12 mouse cellular contexts compared by ENCODE assay signal in the genomic region with DNA sequence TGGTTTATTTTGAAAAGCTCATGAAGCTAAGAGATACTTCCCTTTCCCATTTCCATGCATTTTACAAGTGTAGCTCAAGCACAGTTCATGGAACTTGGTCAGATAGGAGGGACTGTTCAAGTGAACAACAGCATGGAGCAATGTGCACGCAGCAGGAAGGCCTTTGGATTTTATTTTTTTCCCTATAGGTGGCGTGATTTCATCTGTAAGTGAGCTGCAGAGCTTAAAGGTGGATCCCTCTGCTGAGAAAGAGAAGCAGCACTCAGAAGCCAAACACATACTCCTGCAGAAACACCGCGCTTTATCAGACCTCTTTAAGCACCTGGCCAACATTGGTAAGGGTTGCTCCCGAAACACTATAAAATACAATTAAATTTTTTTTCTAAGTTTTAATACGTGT. TPM values are rescaled to one million over a fixed set of nuclear protein-coding genes. Genes with fewer than 3 reads are reported as not detected.
A peak's percentile ranks its signal among the peaks of the same experiment; 100 is the strongest.
DNase-seq lines count a peak whose midpoint lies in the region; ATAC-seq lines count a peak whose summit lies in the region.
"Had no signal": no experiment of that assay in that cellular context is flagged by ENCODE, and none has a peak within 500 bp of the region (broad histone marks: within the 10 kb centered on the region; RNA-seq: fewer than 3 reads in every experiment).

No protein-coding gene starts in this region.

- no peak overlapping the region for H3K9ac ChIP-seq in forebrain, embryonic 14.5 days (ENCODE audit: low read length)
- H3K9ac ChIP-seq in kidney, embryonic 14.5 days (ENCODE audit: low read depth, low read length): no peak overlapping the region
- H3K9ac ChIP-seq: hindbrain, embryonic 12.5 days; limb, embryonic 12.5 days had no signal

- no peaks in the 10 kb centered on the region for H3K9me3 ChIP-seq in forebrain, embryonic 14.5 days (replicated peaks; ENCODE audit: control insufficient read depth, low read length)
- H3K9me3 ChIP-seq in forebrain, embryonic 10.5 days: no peaks in the 10 kb centered on the region
- H3K9me3 ChIP-seq in kidney, embryonic 14.5 days (ENCODE audit: control insufficient read depth, low read length): no peaks in the 10 kb centered on the region
- H3K9me3 ChIP-seq: hindbrain, embryonic 12.5 days; limb, embryonic 12.5 days had no signal

- no peak overlapping the region for H3K27ac ChIP-seq in forebrain, embryonic 14.5 days (ENCODE audit: low read depth, low read length)
- H3K27ac ChIP-seq in forebrain, embryonic 10.5 days: no peak overlapping the region
- no peak overlapping the region for H3K27ac ChIP-seq in kidney, embryonic 14.5 days (ENCODE audit: low read depth, low read length)
- H3K27ac ChIP-seq: hindbrain, embryonic 12.5 days; limb, embryonic 12.5 days had no signal

- peak; percentile 49 for DNase-seq in forebrain, embryonic 14.5 days (ENCODE audit: low spot score)
- no peak for DNase-seq in forebrain, embryonic 10.5 days (ENCODE audit: extremely low spot score, low spot score)
- peak; percentile 9 for DNase-seq in kidney, adult 9 months
- DNase-seq in thymus, postnatal 0 days (ENCODE audit: low spot score): peak; percentile 30
- DNase-seq in thymus, postnatal 25 days: no peak
- DNase-seq in adrenal gland, adult (ENCODE audit: inconsistent age in 2 of 2, low spot score in 1 of 2): no peak
- DNase-seq: lung, adult 18-20 months had no signal

- H3K4me1 ChIP-seq in forebrain, embryonic 14.5 days (ENCODE audit: control insufficient read depth, insufficient read depth, low read length): no peaks in the 10 kb centered on the region
- no peaks in the 10 kb centered on the region for H3K4me1 ChIP-seq in forebrain, embryonic 10.5 days
- H3K4me1 ChIP-seq in kidney, embryonic 14.5 days (ENCODE audit: control insufficient read depth, insufficient read depth, low read length): no peaks in the 10 kb centered on the region
- H3K4me1 ChIP-seq: hindbrain, embryonic 12.5 days; limb, embryonic 12.5 days had no signal

- no peaks in the 10 kb centered on the region for H3K27me3 ChIP-seq in forebrain, embryonic 14.5 days (replicated peaks; ENCODE audit: control insufficient read depth, insufficient read depth, low read length)
- no peaks in the 10 kb centered on the region for H3K27me3 ChIP-seq in forebrain, embryonic 10.5 days (ENCODE audit: poor library complexity, severe bottlenecking)
- H3K27me3 ChIP-seq in kidney, embryonic 14.5 days (ENCODE audit: control insufficient read depth, insufficient read depth, low read length): no peaks in the 10 kb centered on the region
- H3K27me3 ChIP-seq: hindbrain, embryonic 12.5 days; limb, embryonic 12.5 days had no signal

- no peak for ATAC-seq in forebrain, embryonic 14.5 days
- no peak for ATAC-seq in kidney, embryonic 14.5 days (ENCODE audit: low FRiP score, low TSS enrichment)
- ATAC-seq: CD4-positive, CD25-positive, alpha-beta regulatory T cell, adult 4 months had no signal

- 85% methylated on average over 6 of the region's 6 CpGs for WGBS in forebrain, embryonic 14.5 days
- 92% methylated on average over 6 of the region's 6 CpGs for WGBS in forebrain, embryonic 10.5 days
- 92% methylated on average over 6 of the region's 6 CpGs for WGBS in kidney, embryonic 14.5 days

- peaks cover 93% of the 10 kb centered on the region for H3K36me3 ChIP-seq in forebrain, embryonic 14.5 days (ENCODE audit: control insufficient read depth, insufficient read depth, low read length)
- H3K36me3 ChIP-seq in forebrain, embryonic 10.5 days (replicated peaks): peaks cover 98% of the 10 kb centered on the region
- H3K36me3 ChIP-seq in kidney, embryonic 14.5 days (ENCODE audit: control insufficient read depth, insufficient read depth, low read length): peaks cover 96% of the 10 kb centered on the region

- H3K4me2 ChIP-seq in forebrain, embryonic 14.5 days (ENCODE audit: low read length): no peak overlapping the region
- H3K4me2 ChIP-seq in kidney, embryonic 14.5 days (replicated peaks; ENCODE audit: low read depth, low read length): no peak overlapping the region
- H3K4me2 ChIP-seq: heart, embryonic 11.5 days; hindbrain, embryonic 12.5 days; limb, embryonic 12.5 days had no signal

- H3K4me3 ChIP-seq in forebrain, embryonic 14.5 days (ENCODE audit: low read depth, low read length): no peak overlapping the region
- H3K4me3 ChIP-seq in forebrain, embryonic 10.5 days: no peak overlapping the region
- H3K4me3 ChIP-seq in kidney, embryonic 14.5 days (ENCODE audit: low read length): no peak overlapping the region
- H3K4me3 ChIP-seq: hindbrain, embryonic 12.5 days; limb, embryonic 12.5 days had no signal

RNA-seq across cellular contexts. Expression of a gene that starts 54.7 kb away (rescaled TPM):
- 110 and 138 TPM in 2 replicates for polyA plus RNA-seq in forebrain, embryonic 14.5 days (2014; fragmentation: Nextera tagmentation; extraction: Ambion mirVana)
- polyA plus RNA-seq in forebrain, embryonic 10.5 days (2016; fragmentation: Nextera tagmentation; extraction: Ambion mirVana): 101 and 110 TPM in 2 replicates
- polyA plus RNA-seq in kidney, embryonic 14.5 days (2014; fragmentation: Nextera tagmentation; extraction: Ambion mirVana): 116 and 146 TPM in 2 replicates
- polyA plus RNA-seq in thymus, postnatal 0 days (2015; fragmentation: Nextera tagmentation; extraction: Ambion mirVana): 138 and 141 TPM in 2 replicates

Comparison
In these comparisons a context has a peak if more than half of its experiments do, and no peak if none do; other contexts are left out.
1. DNase-seq: peak in forebrain, embryonic 14.5 days (single experiment), kidney, adult 9 months (single experiment) and thymus, postnatal 0 days (single experiment); none in forebrain, embryonic 10.5 days (single experiment), thymus, postnatal 25 days (single experiment) and adrenal gland, adult (0 of 2).